Mouse (Mus musculus) cortical plate, adult 2 months (tissue): Measurements from ENCODE around the gene Celf2. TPM values are rescaled to one million over a fixed set of nuclear protein-coding genes. Genes with fewer than 3 reads are reported as not detected.

Experiments used
- H3K27ac ChIP-seq: fragments of 200-500 bp; 2 replicates; pipeline ENCODE4 v1.5.1; 2012; ENCODE audit warnings: low read length, control low read depth, inconsistent platforms; ENCODE audit not compliant: insufficient read depth
- H3K4me1 ChIP-seq: fragments of 200-500 bp; 2 replicates; pipeline ENCODE4 v1.6.1; 2011; ENCODE audit warnings: low read length; ENCODE audit not compliant: control insufficient read depth, insufficient read depth
- H3K4me3 ChIP-seq: fragments of 200-500 bp; 2 replicates; pipeline ENCODE4 v1.5.1; 2011; ENCODE audit warnings: mild to moderate bottlenecking, low read length, control low read depth; ENCODE audit not compliant: insufficient read depth
- CTCF ChIP-seq: fragments of 200-500 bp; IDR thresholded peaks from 2 replicates; pipeline ENCODE4 v1.5.1; 2011; ENCODE audit warnings: mild to moderate bottlenecking, control low read depth, low read length; ENCODE audit not compliant: insufficient read depth; ENCODE audit errors: extremely low read depth
- POLR2A ChIP-seq: fragments of 200-500 bp; IDR thresholded peaks from 2 replicates; pipeline ENCODE4 v1.6.1; 2011; ENCODE audit warnings: mild to moderate bottlenecking, low read length, control low read depth; ENCODE audit not compliant: insufficient read depth; ENCODE audit errors: extremely low read depth
- polyA plus RNA-seq: library from polyadenylated mRNA; depleted of rRNA; stranded (reverse); fragments of >200 nt; gene quantifications from 2 replicates; pipeline ENCODE4 v1.2.3, GENCODE M21; 2012

The Celf2 gene
- polyA plus RNA-seq, 1 experiment: 181 TPM

- Histone ChIP-seq H3K27ac (no peak overlapping the region), H3K4me3 (no peak overlapping the region), H3K4me1 (peaks cover 9% of the 10 kb centered on the region)
- no peak for TF ChIP-seq CTCF
- TF ChIP-seq POLR2A: no peak
Observed at GRCm38 (mm10) chr2:6573640-6574039, 935.7 kb downstream of the Celf2 start.

GRCm38 (mm10) chr2:6572976-6573375, 936.4 kb downstream of the Celf2 start:
- Histone ChIP-seq H3K27ac (peak overlapping the region; percentile 40; the same call in 1 of the 2 replicates), H3K4me3 (no peak overlapping the region), H3K4me1 (peaks cover 9% of the 10 kb centered on the region)
- TF ChIP-seq CTCF (no peak), POLR2A (no peak)

GRCm38 (mm10) chr2:6569040-6569542, 940.3 kb downstream of the Celf2 start:
- Histone ChIP-seq H3K4me1 (peaks cover 12% of the 10 kb centered on the region), H3K27ac (no peak overlapping the region), H3K4me3 (no peak overlapping the region)
- TF ChIP-seq CTCF: no peak
- no peak for TF ChIP-seq POLR2A

- 0 out of 2 replicates have a peak overlapping the region, but pooled peaks have one; percentile 40 for H3K27ac ChIP-seq
- peaks cover 6% of the 10 kb centered on the region for H3K4me1 ChIP-seq
- TF ChIP-seq CTCF: no peak
- TF ChIP-seq POLR2A: no peak
- H3K4me3 ChIP-seq: no peak overlapping the region
Observed at GRCm38 (mm10) chr2:6565175-6565574, 944.2 kb downstream of the Celf2 start.

- H3K4me3 ChIP-seq: no peak overlapping the region
- H3K27ac ChIP-seq: no peak overlapping the region
- H3K4me1 ChIP-seq: peaks cover 4% of the 10 kb centered on the region
- no peak for TF ChIP-seq CTCF
- TF ChIP-seq POLR2A: no peak
Observed at GRCm38 (mm10) chr2:6561337-6561736, 948.0 kb downstream of the Celf2 start.

GRCm38 (mm10) chr2:6560802-6561201, 948.6 kb downstream of the Celf2 start:
- H3K4me1 ChIP-seq: peaks cover 4% of the 10 kb centered on the region
- H3K27ac ChIP-seq: no peak overlapping the region
- H3K4me3 ChIP-seq: no peak overlapping the region
- no peak for TF ChIP-seq CTCF
- TF ChIP-seq POLR2A: no peak

GRCm38 (mm10) chr2:6559581-6559980, 949.8 kb downstream of the Celf2 start:
- TF ChIP-seq CTCF (no peak), POLR2A (no peak)
- H3K4me3 ChIP-seq: no peak overlapping the region
- no peak overlapping the region for H3K27ac ChIP-seq
- H3K4me1 ChIP-seq: peaks cover 2% of the 10 kb centered on the region

- Histone ChIP-seq H3K4me3 (no peak overlapping the region), H3K27ac (no peak overlapping the region), H3K4me1 (peaks cover 6% of the 10 kb centered on the region)
- no peak for TF ChIP-seq CTCF
- TF ChIP-seq POLR2A: no peak
Observed at GRCm38 (mm10) chr2:6558303-6559254, 950.8 kb downstream of the Celf2 start.

- Histone ChIP-seq H3K4me3 (no peak overlapping the region), H3K4me1 (peaks cover 4% of the 10 kb centered on the region), H3K27ac (no peak overlapping the region)
- TF ChIP-seq CTCF: no peak
- no peak for TF ChIP-seq POLR2A
Observed at GRCm38 (mm10) chr2:6557749-6558148, 951.6 kb downstream of the Celf2 start.

GRCm38 (mm10) chr2:6556913-6557312, 952.5 kb downstream of the Celf2 start:
- H3K4me3 ChIP-seq: no peak overlapping the region
- H3K4me1 ChIP-seq: peaks cover 4% of the 10 kb centered on the region
- no peak overlapping the region for H3K27ac ChIP-seq
- TF ChIP-seq POLR2A (no peak), CTCF (no peak)
